Mouse (Mus musculus) embryonic fibroblast, embryonic 13.5 days (primary cell): ENCODE data around the gene Suds3.

Experiments
- CTCF ChIP-seq: IDR thresholded peaks from 2 replicates; pipeline ENCODE4 v1.5.1; 2011; ENCODE audit warnings: mild to moderate bottlenecking, control low read depth, low read length, moderate library complexity, borderline replicate concordance; ENCODE audit not compliant: insufficient read depth
- POLR2A ChIP-seq: IDR thresholded peaks from 2 replicates; pipeline ENCODE4 v1.6.1; 2011; ENCODE audit warnings: low read depth, mild to moderate bottlenecking, control low read depth, low read length, moderate library complexity

DNA sequence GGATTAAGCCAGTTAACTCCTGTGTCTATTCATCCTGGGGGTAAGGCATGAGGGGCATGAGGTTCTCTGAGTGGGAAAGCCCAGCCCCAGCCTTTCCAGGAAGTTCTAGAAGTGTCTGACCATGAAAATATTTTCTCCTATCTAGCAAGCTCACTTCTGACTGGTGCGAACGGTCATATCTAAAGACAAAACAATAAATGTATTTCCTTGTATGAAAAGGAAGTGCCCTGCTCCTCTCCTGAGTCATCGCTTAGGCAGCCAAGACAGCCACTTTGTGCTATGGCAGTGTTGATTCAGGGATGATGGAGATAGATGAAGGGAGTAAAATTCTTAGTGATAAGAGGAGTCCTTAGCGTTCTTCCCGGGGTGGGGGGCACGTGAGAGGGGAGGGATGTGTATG is 7.2 kb upstream of the Suds3 start:
- TF ChIP-seq CTCF (no peak), POLR2A (no peak)
